Mouse (Mus musculus): ENCODE data around the gene Pjvk. TPM values are rescaled to one million over a fixed set of nuclear protein-coding genes. Genes with fewer than 3 reads are reported as not detected.
A peak's percentile ranks its signal among the peaks of the same experiment; 100 is the strongest.
"Not testable (repeated sequence)": the region's sequence is repeated elsewhere in the genome, so short reads cannot be mapped to it uniquely, and the experiment has no call there.

Pjvk gene
- polyA plus RNA-seq (2017; shearing (Covaris generic)) = not detected

GRCm38 (mm10) chr2:76647883-76648570, at the start of gene Pjvk, which contains the start of gene Prkra:
Gene Pjvk (plus strand): TSS chr2:76648476.
Gene Prkra (minus strand): TSS chr2:76648015.
- peak; percentile 95 for ATAC-seq

GRCm38 (mm10) chr2:76599214-76599613, 49.1 kb upstream of the Pjvk start:
- ATAC-seq = no peak

- no peak for ATAC-seq
These were observed 46.0 kb upstream of the Pjvk start for GRCm38 (mm10) chr2:76602256-76602655.

GRCm38 (mm10) chr2:76606704-76607103, 41.6 kb upstream of the Pjvk start:
- no peak for ATAC-seq

- no peak for ATAC-seq
These were observed 37.8 kb upstream of the Pjvk start for GRCm38 (mm10) chr2:76610326-76611104.

GRCm38 (mm10) chr2:76611996-76612395, 36.3 kb upstream of the Pjvk start:
- ATAC-seq = no peak

GRCm38 (mm10) chr2:76618078-76618477, 30.2 kb upstream of the Pjvk start:
- peak; percentile 47 for ATAC-seq

GRCm38 (mm10) chr2:76620188-76620587, 28.1 kb upstream of the Pjvk start:
- ATAC-seq = no peak

- no peak for ATAC-seq
These were observed 26.6 kb upstream of the Pjvk start for GRCm38 (mm10) chr2:76621724-76622123.

GRCm38 (mm10) chr2:76622316-76622715, 26.0 kb upstream of the Pjvk start:
- not testable (repeated sequence) for ATAC-seq

GRCm38 (mm10) chr2:76630293-76630692, 18.0 kb upstream of the Pjvk start:
- ATAC-seq = no peak

GRCm38 (mm10) chr2:76631600-76631999, 16.7 kb upstream of the Pjvk start:
- no peak for ATAC-seq

- no peak for ATAC-seq
These were observed 8.6 kb upstream of the Pjvk start for GRCm38 (mm10) chr2:76639637-76640036.

- no peak for ATAC-seq
These were observed 4.5 kb upstream of the Pjvk start for GRCm38 (mm10) chr2:76643801-76644200.

- ATAC-seq = peak; percentile 12
These were observed 821 bp upstream of the Pjvk start for GRCm38 (mm10) chr2:76647441-76647869.

- peak; percentile 1 for ATAC-seq
These were observed 428 bp downstream of the Pjvk start for GRCm38 (mm10) chr2:76648666-76649141.

- no peak for ATAC-seq
These were observed 4.8 kb downstream of the Pjvk start for GRCm38 (mm10) chr2:76653070-76653469.

- no peak for ATAC-seq
These were observed 6.4 kb downstream of the Pjvk start for GRCm38 (mm10) chr2:76654646-76655045.

GRCm38 (mm10) chr2:76655444-76655843, 7.2 kb downstream of the Pjvk start:
- no peak for ATAC-seq

GRCm38 (mm10) chr2:76655982-76656381, 7.7 kb downstream of the Pjvk start:
- no peak for ATAC-seq

- ATAC-seq = no peak
These were observed 10.3 kb downstream of the Pjvk start for GRCm38 (mm10) chr2:76658551-76658950.

GRCm38 (mm10) chr2:76659419-76659818, 11.1 kb downstream of the Pjvk start:
- no peak for ATAC-seq

- ATAC-seq = no peak
These were observed 17.3 kb downstream of the Pjvk start for GRCm38 (mm10) chr2:76665531-76665930.

- no peak for ATAC-seq
These were observed 18.9 kb downstream of the Pjvk start for GRCm38 (mm10) chr2:76667200-76667599.
